ENCODE assay signal across 20 mouse cellular contexts in genomic region chr19:37778568-37778967, GRCm38 (mm10).
DNase-seq lines count a peak whose midpoint lies in the region; ATAC-seq lines count a peak whose summit lies in the region.
"Had no signal": no experiment of that assay in that cellular context is flagged by ENCODE, and none has a peak within 500 bp of the region (broad histone marks: within the 10 kb centered on the region; RNA-seq: fewer than 3 reads in every experiment).

No protein-coding gene starts in this region.

- H3K36me3 ChIP-seq in lung, embryonic 16.5 days (ENCODE audit: control insufficient read depth, insufficient read depth, low read length) = no peaks in the 10 kb centered on the region
- H3K36me3 ChIP-seq: embryonic facial prominence, embryonic 12.5 days; embryonic facial prominence, embryonic 15.5 days; G1E; hindbrain, embryonic 13.5 days had no signal

- H3K9me3 ChIP-seq in lung, embryonic 16.5 days (ENCODE audit: control insufficient read depth, low read length) = no peaks in the 10 kb centered on the region
- H3K9me3 ChIP-seq: embryonic facial prominence, embryonic 12.5 days; embryonic facial prominence, embryonic 15.5 days; G1E; hindbrain, embryonic 13.5 days had no signal

- peak; percentile 60; the same call in 1 of the 2 replicates for ATAC-seq in lung, embryonic 16.5 days (ENCODE audit: low read depth)
- ATAC-seq: activated CD4-positive, CD25-positive, alpha-beta regulatory T cell, adult 4 months had no signal

- H3K4me2 ChIP-seq in lung, embryonic 16.5 days (ENCODE audit: low read depth, low read length) = no peak overlapping the region
- H3K4me2 ChIP-seq: embryonic facial prominence, embryonic 12.5 days; embryonic facial prominence, embryonic 15.5 days; heart, embryonic 11.5 days; hindbrain, embryonic 13.5 days had no signal

- no peaks in the 10 kb centered on the region for H3K4me1 ChIP-seq in lung, embryonic 16.5 days (replicated peaks; ENCODE audit: control insufficient read depth, insufficient read depth, low read length)
- H3K4me1 ChIP-seq: embryonic facial prominence, embryonic 12.5 days; embryonic facial prominence, embryonic 15.5 days had no signal

- 53% methylated on average over 4 of the region's 4 CpGs for WGBS in lung, embryonic 16.5 days

- no peak overlapping the region for H3K27ac ChIP-seq in lung, embryonic 16.5 days (ENCODE audit: low read length)
- H3K27ac ChIP-seq: embryonic facial prominence, embryonic 12.5 days; embryonic facial prominence, embryonic 15.5 days; gastrocnemius, adult 2 months; hindbrain, embryonic 13.5 days had no signal

- no peak overlapping the region for H3K9ac ChIP-seq in lung, embryonic 16.5 days (ENCODE audit: low read length)
- H3K9ac ChIP-seq: embryonic facial prominence, embryonic 12.5 days; embryonic facial prominence, embryonic 15.5 days; forebrain, postnatal 0 days; hindbrain, embryonic 13.5 days had no signal

- peak; percentile 10 to 22 for DNase-seq in cerebellum, postnatal 10 days
- DNase-seq in cerebellum, postnatal 4 days (ENCODE audit: low spot score in 2 of 2) = no peak
- no peak for DNase-seq in lung, adult 18-20 months
- peak; percentile 41 for DNase-seq in 3T3-L1 (ENCODE audit: low read depth, low spot score)
- no peak for DNase-seq in spleen, postnatal 36 days (ENCODE audit: low spot score in 2 of 2)
- DNase-seq: adrenal gland, adult 8-10 months; adrenal gland, postnatal 25 days; B cell, adult 2 months; cerebellum, adult 11-12 months; cerebellum, adult 8-10 months; gastrocnemius, adult 2 months had no signal

- H3K4me3 ChIP-seq in lung, embryonic 16.5 days (ENCODE audit: low read length) = no peak overlapping the region
- H3K4me3 ChIP-seq: embryonic facial prominence, embryonic 12.5 days; embryonic facial prominence, embryonic 15.5 days; gastrocnemius, adult 2 months; hindbrain, embryonic 13.5 days had no signal

- H3K27me3 ChIP-seq in lung, embryonic 16.5 days (ENCODE audit: control insufficient read depth, insufficient read depth, low read depth, low read length) = no peaks in the 10 kb centered on the region
- H3K27me3 ChIP-seq: CH12.LX; embryonic facial prominence, embryonic 12.5 days; embryonic facial prominence, embryonic 15.5 days; hindbrain, embryonic 13.5 days had no signal

Comparison
In these comparisons a context has a peak if more than half of its experiments do, and no peak if none do; other contexts are left out.
1. DNase-seq: peak in cerebellum, postnatal 10 days (2 of 2) and 3T3-L1 (single experiment); none in cerebellum, postnatal 4 days (0 of 2), lung, adult 18-20 months (0 of 2) and spleen, postnatal 36 days (0 of 2).